Mouse (Mus musculus): ENCODE measurements at regions not wholly inside any gene's neighbourhood (a gene's known extent, or its start where the extent isn't known, plus 50 kb on each side); places are given as distances from the start of the nearest gene placed in this dataset.

DNA sequence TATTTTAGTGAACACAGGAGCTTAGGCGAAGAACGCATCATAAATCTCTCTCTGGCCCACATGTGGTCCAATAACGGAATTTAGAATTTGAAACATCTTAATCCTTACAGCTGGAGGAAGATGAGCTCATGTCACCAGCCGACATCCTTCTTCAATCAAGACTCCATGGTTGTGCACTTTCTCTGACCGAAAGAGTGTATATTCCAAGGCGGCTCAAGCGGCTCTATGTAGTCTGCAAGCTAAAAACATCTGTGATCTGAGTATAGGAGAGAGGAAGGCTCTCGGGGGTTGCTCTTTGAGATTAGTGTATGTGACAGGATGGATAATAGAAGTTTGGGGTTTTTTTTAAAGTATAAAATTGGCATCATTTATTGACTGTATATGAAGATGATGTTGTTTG, 689.9 kb upstream of the Sox9 start:
- TF ChIP-seq POLR2A (IDR thresholded peaks at IDR 0.05; ENCODE audit: extremely low read depth, insufficient read depth, low read length) (no peak), CTCF (IDR thresholded peaks at IDR 0.05; ENCODE audit: low read depth, low read length) (no peak)
